Mouse (Mus musculus) lung, adult 2 months (tissue): ENCODE results near the gene Ly6c2. TPM values are rescaled to one million over a fixed set of nuclear protein-coding genes. Genes with fewer than 3 reads are reported as not detected.
"Not testable (repeated sequence)": the region's sequence is repeated elsewhere in the genome, so short reads cannot be mapped to it uniquely, and the experiment has no call there.

Experiments used
- DNase-seq: peaks from one replicate; pipeline ENCODE4 v3.0.0; 2022
- H3K4me1 ChIP-seq: fragments of 200-500 bp; 2 replicates; pipeline ENCODE4 v1.6.1; 2011; ENCODE audit warnings: low read length; ENCODE audit not compliant: control insufficient read depth, insufficient read depth
- H3K4me3 ChIP-seq: fragments of 200-500 bp; replicated peaks from 2 replicates; pipeline ENCODE3; 2011; ENCODE audit warnings: low read depth, mild to moderate bottlenecking, control low read depth, low read length; ENCODE audit errors: extremely low read depth
- CTCF ChIP-seq: fragments of 200-500 bp; IDR thresholded peaks from 2 replicates; pipeline ENCODE4 v1.5.1; 2011; ENCODE audit warnings: mild to moderate bottlenecking, low read length, control low read depth; ENCODE audit not compliant: insufficient read depth
- POLR2A ChIP-seq: fragments of 200-500 bp; IDR thresholded peaks from 2 replicates; pipeline ENCODE4 v1.6.1; 2011; ENCODE audit warnings: low read depth, mild to moderate bottlenecking, control low read depth, low read length, borderline replicate concordance; ENCODE audit errors: extremely low read depth
- WGBS: fragments of 180-500 bp; shearing (Covaris S2); methylation state at CpG from one replicate; pipeline ENCODE4 v1.1.7; 2018; 5-methylcytosine and 5-hydroxymethylcytosine counted together
- polyA plus RNA-seq: library from polyadenylated mRNA; depleted of rRNA; stranded (reverse); fragments of >200 nt; gene quantifications from 2 replicates; pipeline ENCODE4 v1.2.3, GENCODE M21; 2012; rRNA removed

Gene Ly6c2
- polyA plus RNA-seq, 1 experiment = 42.9 TPM

- peak; percentile 43 for DNase-seq
- not testable (repeated sequence) for H3K4me1 ChIP-seq, H3K4me3 ChIP-seq
- WGBS = 15% methylated on average over 5 of the region's 7 CpGs
- TF ChIP-seq CTCF = peak; percentile 66
These were observed 7.0 kb upstream of the Ly6c2 start for GRCm38 (mm10) chr15:75118742-75119141.

- not testable (repeated sequence) for H3K4me3 ChIP-seq, DNase-seq, H3K4me1 ChIP-seq
- 81% methylated on average over 5 of the region's 5 CpGs for WGBS
These were observed 5.7 kb upstream of the Ly6c2 start for GRCm38 (mm10) chr15:75117481-75117880.

- WGBS = 67% methylated on average over 2 of the region's 2 CpGs
- Histone ChIP-seq H3K4me1 (no peaks in the 10 kb centered on the region), H3K4me3 (no peak overlapping the region)
- TF ChIP-seq CTCF = no peak
- no peak for TF ChIP-seq POLR2A
- no peak for DNase-seq
These were observed 4.8 kb upstream of the Ly6c2 start for GRCm38 (mm10) chr15:75116525-75116924.

GRCm38 (mm10) chr15:75110424-75110823, 1.3 kb downstream of the Ly6c2 start:
- DNase-seq, H3K4me3 ChIP-seq: not testable (repeated sequence)

GRCm38 (mm10) chr15:75099261-75099660, 12.5 kb downstream of the Ly6c2 start:
- Histone ChIP-seq H3K4me3 (no peak overlapping the region), H3K4me1 (no peaks in the 10 kb centered on the region)
- TF ChIP-seq POLR2A (no peak), CTCF (no peak)
- WGBS = 77% methylated on average over 10 of the region's 10 CpGs
- no peak for DNase-seq

More at GRCm38 (mm10) chr15:75110424-75110823, 1.3 kb downstream of the Ly6c2 start:
- H3K4me1 ChIP-seq = not testable (repeated sequence)
- 42% methylated on average over 2 of the region's 5 CpGs for WGBS

GRCm38 (mm10) chr15:75088041-75088440, 23.7 kb downstream of the Ly6c2 start:
- not testable (repeated sequence) for DNase-seq

GRCm38 (mm10) chr15:75069965-75070364, 41.8 kb downstream of the Ly6c2 start:
- no peak overlapping the region for H3K4me3 ChIP-seq
- 79% methylated on average over 4 of the region's 4 CpGs for WGBS
- H3K4me1 ChIP-seq = no peaks in the 10 kb centered on the region
- TF ChIP-seq POLR2A (no peak), CTCF (no peak)
- DNase-seq = no peak

More at GRCm38 (mm10) chr15:75088041-75088440, 23.7 kb downstream of the Ly6c2 start:
- 8% methylated on average over 2 of the region's 2 CpGs for WGBS
- not testable (repeated sequence) for H3K4me3 ChIP-seq, H3K4me1 ChIP-seq

- 36% methylated on average over 6 of the region's 6 CpGs for WGBS
- H3K4me1 ChIP-seq, H3K4me3 ChIP-seq: not testable (repeated sequence)
- peak; percentile 54 for TF ChIP-seq CTCF
- DNase-seq = peak; percentile 73
These were observed 49.7 kb downstream of the Ly6c2 start for GRCm38 (mm10) chr15:75062030-75062574.

- Histone ChIP-seq H3K4me1 (no peaks in the 10 kb centered on the region), H3K4me3 (no peak overlapping the region)
- TF ChIP-seq POLR2A (no peak), CTCF (peak; percentile 87)
- DNase-seq = peak; percentile 60
These were observed 51.3 kb downstream of the Ly6c2 start for GRCm38 (mm10) chr15:75060505-75060904.

Other genes starting within 250 kb of the Ly6c2 start
- 0.81 and 4.5 TPM in 2 replicates for gene 2010109I03Rik, start 214.9 kb downstream of the Ly6c2 start, polyA plus RNA-seq
- gene Ly6i, start 128.5 kb downstream of the Ly6c2 start, polyA plus RNA-seq = 1.3 and 1.7 TPM in 2 replicates
- gene Ly6a, start 113.9 kb downstream of the Ly6c2 start, polyA plus RNA-seq = 445 and 454 TPM in 2 replicates
- gene Ly6c1, start 63.1 kb downstream of the Ly6c2 start, polyA plus RNA-seq = 806 and 848 TPM in 2 replicates
- gene Ly6g, start 43.3 kb upstream of the Ly6c2 start, polyA plus RNA-seq = 0.26 and 0.38 TPM in 2 replicates
- gene BC025446, start 104.4 kb upstream of the Ly6c2 start, polyA plus RNA-seq = 0.10 and 0.13 TPM in 2 replicates
- not detected in 2 replicates for gene Ly6f, start 156.5 kb upstream of the Ly6c2 start, polyA plus RNA-seq